Mouse (Mus musculus): ENCODE measurements at regions not wholly inside any gene's neighbourhood (a gene's known extent, or its start where the extent isn't known, plus 50 kb on each side); places are given as distances from the start of the nearest gene placed in this dataset.

- TF ChIP-seq POLR2A (IDR thresholded peaks at IDR 0.05; ENCODE audit: insufficient read depth, low read depth, low read length) (no peak), CTCF (IDR thresholded peaks at IDR 0.05) (no peak), EP300 (IDR thresholded peaks at IDR 0.05; ENCODE audit: insufficient read depth, low read depth, low read length) (no peak)
Measured at GRCm38 (mm10) chr12:80040233-80040632, 72.6 kb downstream of the Zfp36l1 start.

All from heart, adult 2 months (tissue).